Mouse (Mus musculus) ES-E14 (cell line): ENCODE data around the gene Agap1.

Experiments
- ZC3H11A ChIP-seq: IDR thresholded peaks from 2 replicates; pipeline ENCODE4 v1.6.1; 2012; ENCODE audit warnings: low read depth, mild to moderate bottlenecking, inconsistent platforms, low read length, borderline replicate concordance
- ZNF384 ChIP-seq: IDR thresholded peaks from 2 replicates; pipeline ENCODE4 v1.6.1; 2012; ENCODE audit warnings: low read depth, low read length, inconsistent platforms

GRCm38 (mm10) chr1:89827051-89827450 lies 372.4 kb downstream of the Agap1 start:
- no peak for TF ChIP-seq ZNF384
- TF ChIP-seq ZC3H11A: no peak
